Mouse (Mus musculus) forebrain, postnatal 0 days (tissue): ENCODE measurements at regions not wholly inside any gene's neighbourhood (a gene's known extent, or its start where the extent isn't known, plus 50 kb on each side); places are given as distances from the start of the nearest gene placed in this dataset.

Source experiments
- ATAC-seq: fragments of 200-750 bp; cut with Nextera tagmentation; 2 replicates; pipeline ENCODE4 v1.8.0; 2017; ENCODE audit warnings: mild to moderate bottlenecking, moderate library complexity
- DNase-seq: peaks from one replicate; pipeline ENCODE4 v3.0.0-alpha.2; 2015
- H3K27ac ChIP-seq: fragments of 300-500 bp; sonication (generic); 2 replicates; pipeline ENCODE4 v1.5.1; 2014; ENCODE audit warnings: low read depth, mild to moderate bottlenecking, antibody characterized with exemption, low read length, moderate library complexity, mixed read lengths
- H3K27me3 ChIP-seq: fragments of 300-500 bp; sonication (generic); 2 replicates; pipeline ENCODE4 v1.6.1; 2014; ENCODE audit warnings: mild to moderate bottlenecking, low read length, mixed read lengths; ENCODE audit not compliant: insufficient read depth
- H3K36me3 ChIP-seq: fragments of 300-500 bp; sonication (generic); 2 replicates; pipeline ENCODE4 v1.6.1; 2014; ENCODE audit warnings: mild to moderate bottlenecking, moderate library complexity; ENCODE audit not compliant: insufficient read depth
- H3K4me1 ChIP-seq: fragments of 300-500 bp; sonication (generic); 2 replicates; pipeline ENCODE4 v1.6.1; 2014; ENCODE audit warnings: antibody characterized with exemption; ENCODE audit not compliant: insufficient read depth
- H3K4me2 ChIP-seq: fragments of 300-500 bp; sonication (generic); 2 replicates; pipeline ENCODE4 v1.6.1; 2014; ENCODE audit warnings: low read depth, mild to moderate bottlenecking, moderate library complexity
- H3K4me3 ChIP-seq: fragments of 300-500 bp; sonication (generic); 2 replicates; pipeline ENCODE4 v1.5.1; 2014; ENCODE audit warnings: low read depth, low read length, mixed read lengths
- H3K9ac ChIP-seq: fragments of 300-500 bp; sonication (generic); 2 replicates; pipeline ENCODE4 v1.6.1; 2014; ENCODE audit warnings: mild to moderate bottlenecking
- H3K9me3 ChIP-seq: fragments of 300-500 bp; sonication (generic); 2 replicates; pipeline ENCODE4 v1.6.1; 2016; ENCODE audit warnings: low read length
- CTCF ChIP-seq: sonication (generic); IDR thresholded peaks from 2 replicates; pipeline ENCODE4 v1.5.1; 2016; ENCODE audit warnings: antibody characterized with exemption, control low read depth, low read depth
- WGBS: fragments of 180-500 bp; shearing (Covaris S2); extraction: QIAGEN DNeasy Blood & Tissue Kit; methylation state at CpG from one replicate; pipeline ENCODE4 v1.1.7; 2014; 5-methylcytosine and 5-hydroxymethylcytosine counted together

DNA sequence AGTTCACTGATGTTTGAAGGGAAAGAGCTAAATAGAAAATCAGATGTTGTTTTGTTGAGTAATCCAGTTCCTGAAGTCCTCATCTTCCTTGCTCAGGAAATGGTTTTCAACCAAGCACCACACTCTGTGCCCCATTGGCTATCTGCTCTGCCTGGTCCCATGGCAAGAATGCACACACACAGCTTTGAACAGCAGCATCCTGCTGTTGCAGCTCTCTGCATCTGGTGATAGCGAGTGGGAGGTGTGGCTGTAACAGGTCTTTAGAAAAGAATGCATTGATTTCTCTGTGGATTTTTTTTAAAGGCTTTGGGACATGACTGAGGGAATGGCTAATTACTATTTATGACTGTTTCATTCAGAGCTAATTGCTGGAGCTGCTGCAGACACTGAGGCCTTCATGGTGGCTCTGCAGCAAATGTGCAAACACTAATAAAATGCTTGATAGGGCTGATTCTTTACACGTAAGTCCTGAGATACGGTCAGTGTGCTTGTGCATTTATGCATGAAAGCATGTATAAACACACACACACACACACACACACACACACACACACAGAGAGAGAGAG is 459.1 kb upstream of the Nrsn1 start:
- ATAC-seq = no peak
- Histone ChIP-seq H3K4me2 (no peak overlapping the region), H3K9me3 (no peaks in the 10 kb centered on the region), H3K27ac (no peak overlapping the region), H3K27me3 (no peaks in the 10 kb centered on the region), H3K36me3 (no peaks in the 10 kb centered on the region), H3K9ac (no peak overlapping the region), H3K4me1 (peaks cover 2% of the 10 kb centered on the region; the same call in 1 of the 2 replicates), H3K4me3 (no peak overlapping the region)
- WGBS = 16% methylated on average over 3 of the region's 3 CpGs
- DNase-seq = no peak
- no peak for TF ChIP-seq CTCF

DNA sequence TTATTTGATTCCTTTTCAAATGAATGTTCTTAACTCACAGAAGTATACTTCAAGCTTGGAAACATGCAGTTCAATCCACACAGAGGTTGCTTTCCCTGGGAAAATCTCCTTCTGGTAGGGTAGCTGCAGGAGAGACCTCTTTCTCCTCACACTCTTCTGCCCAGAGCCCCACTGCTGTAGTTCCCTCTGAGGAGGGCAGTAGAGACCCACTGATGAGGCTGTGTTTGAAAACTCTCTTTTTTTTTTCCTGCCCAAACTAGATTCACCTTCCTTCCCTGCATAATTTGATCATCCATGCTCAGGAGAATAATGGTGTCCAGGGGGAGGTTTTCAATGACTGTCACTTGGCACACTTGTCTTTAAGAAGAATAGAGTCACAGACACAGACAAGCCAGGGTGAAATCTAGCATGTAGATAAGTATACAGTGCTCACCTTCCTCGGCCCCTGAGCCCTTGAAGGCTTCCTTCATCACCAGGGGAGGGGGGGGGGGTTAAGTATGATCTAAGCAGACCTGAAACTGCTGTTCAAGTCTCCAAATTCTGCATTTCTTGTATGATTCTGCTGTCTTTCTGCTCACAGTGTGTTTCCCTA is 457.3 kb upstream of the Nrsn1 start:
- no peak overlapping the region for H3K4me3 ChIP-seq
- H3K9me3 ChIP-seq = no peaks in the 10 kb centered on the region
- no peak overlapping the region for H3K27ac ChIP-seq
- ATAC-seq = peak; percentile 70
- H3K4me2 ChIP-seq = no peak overlapping the region
- H3K27me3 ChIP-seq = no peaks in the 10 kb centered on the region
- peak; percentile 69 for TF ChIP-seq CTCF
- no peaks in the 10 kb centered on the region for H3K36me3 ChIP-seq
- peaks cover 6% of the 10 kb centered on the region for H3K4me1 ChIP-seq
- WGBS = 12% methylated on average over 1 of the region's 1 CpGs
- H3K9ac ChIP-seq = no peak overlapping the region
- peak; percentile 66 for DNase-seq

DNA sequence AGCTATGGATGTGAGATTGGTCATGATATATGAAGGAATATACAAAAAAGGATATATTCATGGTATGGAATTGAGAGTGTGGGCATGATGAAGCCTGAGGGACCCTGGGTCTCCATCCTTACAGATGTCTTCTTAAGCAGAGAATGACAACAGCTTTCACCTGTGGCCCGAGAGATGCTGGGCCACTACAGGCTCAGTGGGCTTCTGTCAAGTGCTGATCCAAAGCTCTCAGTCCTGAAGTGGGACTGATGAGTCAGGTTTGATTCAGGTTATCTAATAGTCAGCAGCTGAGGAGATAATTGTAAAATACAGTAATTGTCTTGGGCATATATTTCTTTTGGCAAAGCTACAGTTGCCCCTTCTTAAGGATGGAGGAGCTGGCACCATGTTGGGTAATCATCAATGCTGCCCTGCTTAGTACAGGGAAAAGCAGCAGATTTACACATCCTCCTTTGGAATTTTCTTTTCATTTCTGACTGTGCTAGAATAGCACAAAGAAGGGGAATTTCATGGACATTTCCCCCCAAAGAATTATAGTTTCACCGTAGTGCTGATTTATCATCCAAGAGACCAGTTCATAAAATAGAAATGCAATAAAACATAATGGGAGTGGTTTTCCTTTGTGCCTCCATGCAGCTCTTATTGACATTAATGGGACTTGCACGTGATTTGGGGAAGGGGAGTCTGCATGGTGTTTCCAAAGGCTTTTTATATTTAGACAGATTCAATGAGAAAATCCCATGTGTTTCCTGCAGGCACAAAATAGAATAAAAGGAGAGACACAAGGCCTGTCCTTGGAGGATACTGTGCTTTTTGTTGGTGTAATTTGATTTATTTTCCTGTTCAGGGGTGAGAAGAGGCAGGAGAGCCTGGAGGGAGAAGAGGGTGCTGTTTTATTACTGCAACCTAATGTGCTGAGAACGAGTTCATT is 452.6 kb upstream of the Nrsn1 start:
- 43% methylated on average over 4 of the region's 4 CpGs for WGBS
- Histone ChIP-seq H3K4me1 (peaks cover 4% of the 10 kb centered on the region; the same call in 1 of the 2 replicates), H3K27ac (no peak overlapping the region), H3K9ac (no peak overlapping the region), H3K36me3 (no peaks in the 10 kb centered on the region), H3K27me3 (no peaks in the 10 kb centered on the region), H3K9me3 (no peaks in the 10 kb centered on the region), H3K4me2 (no peak overlapping the region), H3K4me3 (no peak overlapping the region)
- DNase-seq (no peak), ATAC-seq (peak; percentile 29; the same call in 1 of the 2 replicates)
- no peak for TF ChIP-seq CTCF

DNA sequence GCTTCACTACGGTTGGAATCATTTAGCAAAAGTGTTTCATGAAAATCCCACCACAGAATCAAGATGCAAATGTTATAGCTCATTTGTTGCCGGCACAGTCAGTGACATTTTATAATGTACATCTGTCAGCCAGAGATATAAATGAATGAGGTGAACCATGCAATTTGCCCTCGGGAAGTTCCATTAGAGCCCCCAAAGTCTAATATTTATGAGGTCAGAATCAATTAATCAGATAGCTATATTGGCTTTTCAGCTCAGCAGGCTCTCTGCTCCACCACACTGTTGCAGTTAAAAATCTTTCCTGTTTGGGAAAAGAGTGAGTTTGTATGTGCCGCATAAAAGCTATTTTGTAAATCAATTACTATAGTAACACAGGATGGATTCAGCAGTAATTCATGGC is 430.7 kb upstream of the Nrsn1 start:
- no peak overlapping the region for H3K4me3 ChIP-seq
- no peak overlapping the region for H3K4me2 ChIP-seq
- no peaks in the 10 kb centered on the region for H3K4me1 ChIP-seq
- H3K9ac ChIP-seq = no peak overlapping the region
- H3K27me3 ChIP-seq = no peaks in the 10 kb centered on the region
- no peaks in the 10 kb centered on the region for H3K36me3 ChIP-seq
- no peak for TF ChIP-seq CTCF
- 51% methylated on average over 4 of the region's 4 CpGs for WGBS
- ATAC-seq (no peak), DNase-seq (no peak)
- H3K9me3 ChIP-seq = no peaks in the 10 kb centered on the region
- no peak overlapping the region for H3K27ac ChIP-seq

DNA sequence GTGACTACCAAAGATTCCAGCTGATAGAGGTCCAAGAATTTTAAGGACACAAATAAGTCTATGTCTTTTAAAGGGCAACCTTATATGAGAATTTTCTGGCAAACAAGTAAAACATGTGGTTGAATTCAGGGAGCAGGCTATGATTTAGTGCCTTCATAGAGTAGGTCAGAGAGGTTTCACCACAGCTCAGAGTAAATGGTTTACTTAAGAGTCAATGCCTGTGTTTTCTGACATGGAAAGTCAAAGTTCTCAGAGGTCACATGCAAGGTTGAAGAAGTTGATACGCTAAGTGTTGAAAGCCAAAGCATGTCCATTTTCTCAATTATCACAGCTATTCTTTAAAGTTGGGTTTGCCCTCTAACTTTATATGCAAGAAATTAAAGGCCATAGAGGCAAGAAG is 425.7 kb upstream of the Nrsn1 start:
- H3K27me3 ChIP-seq = no peaks in the 10 kb centered on the region
- H3K4me1 ChIP-seq = no peaks in the 10 kb centered on the region
- ATAC-seq (no peak), DNase-seq (no peak)
- no peak overlapping the region for H3K27ac ChIP-seq
- no peak overlapping the region for H3K4me3 ChIP-seq
- TF ChIP-seq CTCF = no peak
- H3K4me2 ChIP-seq = no peak overlapping the region
- no peaks in the 10 kb centered on the region for H3K9me3 ChIP-seq
- H3K9ac ChIP-seq = no peak overlapping the region
- 100% methylated on average over 1 of the region's 1 CpGs for WGBS
- no peaks in the 10 kb centered on the region for H3K36me3 ChIP-seq

DNA sequence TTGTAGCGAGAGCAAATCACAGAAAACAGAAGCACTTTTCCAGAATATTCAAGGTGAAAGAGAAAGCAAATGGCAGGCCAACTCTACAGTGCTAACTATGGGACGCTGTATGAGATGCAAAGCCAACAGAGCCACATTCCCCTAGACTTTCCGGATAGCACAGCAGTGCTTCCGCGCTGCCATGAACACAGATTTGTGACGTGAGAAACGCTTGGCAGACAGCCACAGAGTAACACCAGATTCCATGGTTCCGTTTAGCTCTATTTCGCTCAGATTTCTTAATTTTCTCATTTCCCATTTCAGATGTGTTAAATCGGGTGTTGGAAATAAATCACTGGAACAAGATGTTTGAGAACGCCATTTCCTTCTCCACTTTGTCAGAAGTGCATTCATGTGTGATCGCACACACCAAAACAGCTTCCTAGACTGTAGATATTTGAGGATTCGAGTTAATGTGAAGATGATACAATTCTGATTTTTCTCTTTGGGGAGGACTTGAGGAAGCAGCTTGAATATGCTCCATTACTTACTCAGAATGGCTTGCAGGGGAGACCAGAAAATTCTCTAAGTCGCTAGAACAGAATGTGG is 424.8 kb upstream of the Nrsn1 start:
- no peak for TF ChIP-seq CTCF
- 72% methylated on average over 14 of the region's 14 CpGs for WGBS
- DNase-seq = peak; percentile 79
- Histone ChIP-seq H3K36me3 (no peaks in the 10 kb centered on the region), H3K9ac (no peak overlapping the region), H3K4me1 (no peaks in the 10 kb centered on the region), H3K4me3 (no peak overlapping the region), H3K4me2 (no peak overlapping the region), H3K27ac (no peak overlapping the region), H3K27me3 (no peaks in the 10 kb centered on the region), H3K9me3 (no peaks in the 10 kb centered on the region)
- ATAC-seq = peak; percentile 95

DNA sequence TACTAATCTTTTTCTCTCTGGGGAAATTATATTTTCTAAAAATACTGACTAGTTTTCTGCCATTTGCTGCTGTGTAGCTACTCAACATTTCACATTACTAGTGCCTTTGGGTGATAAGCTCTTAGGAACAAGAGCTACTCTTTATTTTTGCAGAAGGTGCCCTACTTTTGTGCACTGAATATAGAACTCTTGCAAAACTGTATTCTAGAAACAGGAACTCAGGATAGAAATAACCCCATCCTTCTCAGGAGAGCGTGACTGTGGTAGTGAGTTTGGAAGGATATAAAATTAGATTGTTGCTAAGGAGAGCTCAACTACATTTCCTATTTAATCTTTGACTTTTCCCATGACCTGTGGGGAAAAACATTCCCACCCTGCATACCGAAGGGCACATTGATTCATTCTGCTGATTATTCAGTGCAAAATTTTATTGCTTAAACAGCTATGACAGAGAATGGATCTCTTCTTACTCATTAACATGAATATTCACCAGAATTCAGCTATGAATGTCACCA is 408.0 kb upstream of the Nrsn1 start:
- no peak overlapping the region for H3K9ac ChIP-seq
- H3K9me3 ChIP-seq = no peaks in the 10 kb centered on the region
- ATAC-seq = no peak
- H3K4me1 ChIP-seq = no peaks in the 10 kb centered on the region
- H3K27me3 ChIP-seq = no peaks in the 10 kb centered on the region
- DNase-seq = no peak
- no peaks in the 10 kb centered on the region for H3K36me3 ChIP-seq
- 83% methylated on average over 2 of the region's 2 CpGs for WGBS
- TF ChIP-seq CTCF = no peak
- no peak overlapping the region for H3K4me3 ChIP-seq
- no peak overlapping the region for H3K4me2 ChIP-seq
- no peak overlapping the region for H3K27ac ChIP-seq
